ENCODE assay signal across 31 mouse cellular contexts in genomic region chr4:117090586-117090985, GRCm38 (mm10). TPM values are rescaled to one million over a fixed set of nuclear protein-coding genes. Genes with fewer than 3 reads are reported as not detected.
DNase-seq lines count a peak whose midpoint lies in the region; ATAC-seq and TF ChIP-seq lines count a peak whose summit lies in the region.
"Had no signal": no experiment of that assay in that cellular context is flagged by ENCODE, and none has a peak within 500 bp of the region (broad histone marks: within the 10 kb centered on the region; RNA-seq: fewer than 3 reads in every experiment).

No protein-coding gene starts in this region.

- no peak overlapping the region for H3K4me2 ChIP-seq in stomach, embryonic 16.5 days (ENCODE audit: low read depth, low read length)
- no peak overlapping the region for H3K4me2 ChIP-seq in stomach, postnatal 0 days (replicated peaks; ENCODE audit: low read depth)
- H3K4me2 ChIP-seq in liver, embryonic 16.5 days (ENCODE audit: low read depth, low read length): no peak overlapping the region
- no peak overlapping the region for H3K4me2 ChIP-seq in forebrain, embryonic 13.5 days
- H3K4me2 ChIP-seq: embryonic facial prominence, embryonic 15.5 days; heart, embryonic 15.5 days; hindbrain, embryonic 14.5 days; stomach, embryonic 15.5 days had no signal

- H3K9ac ChIP-seq in stomach, embryonic 16.5 days (ENCODE audit: low read length): peak overlapping the region; percentile 17; the same call in 1 of the 2 replicates
- no peak overlapping the region for H3K9ac ChIP-seq in stomach, postnatal 0 days (ENCODE audit: low read length)
- no peak overlapping the region for H3K9ac ChIP-seq in liver, embryonic 16.5 days (ENCODE audit: low read depth, low read length)
- H3K9ac ChIP-seq in forebrain, embryonic 13.5 days: no peak overlapping the region
- H3K9ac ChIP-seq: embryonic facial prominence, embryonic 15.5 days; heart, embryonic 15.5 days; hindbrain, embryonic 14.5 days; stomach, embryonic 15.5 days had no signal

- H3K36me3 ChIP-seq in stomach, embryonic 16.5 days (ENCODE audit: control insufficient read depth, insufficient read depth, low read length): no peaks in the 10 kb centered on the region
- H3K36me3 ChIP-seq in stomach, postnatal 0 days (ENCODE audit: control insufficient read depth, insufficient read depth, low read length): no peaks in the 10 kb centered on the region
- H3K36me3 ChIP-seq in liver, embryonic 16.5 days (ENCODE audit: control insufficient read depth, insufficient read depth): peaks cover 3% of the 10 kb centered on the region; the same call in 1 of the 2 replicates
- H3K36me3 ChIP-seq in forebrain, embryonic 13.5 days (ENCODE audit: poor library complexity, severe bottlenecking): peaks cover 24% of the 10 kb centered on the region
- H3K36me3 ChIP-seq: stomach, embryonic 15.5 days had no signal

- DNase-seq in stomach, postnatal 0 days (ENCODE audit: low spot score): no peak
- peak; percentile 56 for DNase-seq in liver
- no peak for DNase-seq in cerebellum, postnatal 4 days (ENCODE audit: low spot score in 2 of 2)
- DNase-seq in gastrocnemius, postnatal 10 days: no peak
- DNase-seq: adrenal gland, adult 2 months; cerebellum, adult 2 months; cerebellum, postnatal 25 days; gastrocnemius, postnatal 36 days; heart, postnatal 36 days; kidney, adult 8-10 months; kidney, postnatal 10 days; layer of hippocampus, postnatal 36 days; lung, adult 18-20 months; lung, postnatal 14 days; midbrain, embryonic 14.5 days; right cerebral cortex, postnatal 4 days; thymus, adult 2 months had no signal

- H3K4me1 ChIP-seq in stomach, embryonic 16.5 days (ENCODE audit: control insufficient read depth, insufficient read depth, low read length): 0 out of 2 replicates have a peak, but pooled peaks cover 10% of the 10 kb centered on the region
- H3K4me1 ChIP-seq in stomach, postnatal 0 days (replicated peaks; ENCODE audit: control insufficient read depth, insufficient read depth): no peaks in the 10 kb centered on the region; the same call in 1 of the 2 replicates
- H3K4me1 ChIP-seq in liver, embryonic 16.5 days (ENCODE audit: control insufficient read depth, low read depth, low read length): peaks cover 25% of the 10 kb centered on the region
- peaks cover 3% of the 10 kb centered on the region; the same call in 1 of the 2 replicates for H3K4me1 ChIP-seq in forebrain, embryonic 13.5 days

- ATAC-seq in stomach, embryonic 16.5 days (ENCODE audit: insufficient read depth, low FRiP score): no peak
- no peak for ATAC-seq in stomach, postnatal 0 days (ENCODE audit: low FRiP score, low TSS enrichment)
- peak; percentile 87 for ATAC-seq in liver, embryonic 16.5 days (ENCODE audit: low read depth)
- ATAC-seq in forebrain, embryonic 13.5 days: no peak
- ATAC-seq: CD4-positive, CD25-positive, alpha-beta regulatory T cell, adult 4 months; inflammation-experienced regulatory T-cells, adult 6 months; Patski had no signal

- no peak for TF ChIP-seq EP300 in stomach, postnatal 0 days (optimal IDR thresholded peaks at IDR 0.05)

- no peak overlapping the region for H3K27ac ChIP-seq in stomach, embryonic 16.5 days (ENCODE audit: low read length)
- no peak overlapping the region for H3K27ac ChIP-seq in stomach, postnatal 0 days (replicated peaks)
- peak overlapping the region; percentile 47 for H3K27ac ChIP-seq in liver, embryonic 16.5 days (ENCODE audit: low read length)
- H3K27ac ChIP-seq in forebrain, embryonic 13.5 days: no peak overlapping the region
- H3K27ac ChIP-seq: forebrain, embryonic 10.5 days; heart, embryonic 15.5 days; hindbrain, embryonic 14.5 days had no signal

- no peak for TF ChIP-seq CTCF in stomach, postnatal 0 days (IDR thresholded peaks at IDR 0.05; ENCODE audit: low read depth)

- no peaks in the 10 kb centered on the region for H3K27me3 ChIP-seq in stomach, embryonic 16.5 days (ENCODE audit: control insufficient read depth, insufficient read depth, low read length)
- no peaks in the 10 kb centered on the region for H3K27me3 ChIP-seq in stomach, postnatal 0 days (ENCODE audit: control insufficient read depth, insufficient read depth, low read length)
- H3K27me3 ChIP-seq in liver, embryonic 16.5 days (ENCODE audit: control insufficient read depth, insufficient read depth, low read depth, low read length): peaks cover 6% of the 10 kb centered on the region
- no peaks in the 10 kb centered on the region; the same call in 1 of the 2 replicates for H3K27me3 ChIP-seq in forebrain, embryonic 13.5 days
- H3K27me3 ChIP-seq: embryonic facial prominence, embryonic 15.5 days; Patski; stomach, embryonic 15.5 days had no signal

- 64% methylated on average over 7 of the region's 7 CpGs for WGBS in stomach, embryonic 16.5 days
- WGBS in stomach, postnatal 0 days: 64% methylated on average over 7 of the region's 7 CpGs
- WGBS in liver, embryonic 16.5 days (ENCODE audit: insufficient replicate concordance): 27% methylated on average over 7 of the region's 7 CpGs
- WGBS in forebrain, embryonic 13.5 days: 79% methylated on average over 7 of the region's 7 CpGs

- H3K4me3 ChIP-seq in stomach, embryonic 16.5 days (replicated peaks; ENCODE audit: low read length): no peak overlapping the region
- H3K4me3 ChIP-seq in stomach, postnatal 0 days (ENCODE audit: low read depth, low read length): no peak overlapping the region
- H3K4me3 ChIP-seq in liver, embryonic 16.5 days (ENCODE audit: low read depth, low read length): no peak overlapping the region
- H3K4me3 ChIP-seq in forebrain, embryonic 13.5 days: no peak overlapping the region
- H3K4me3 ChIP-seq: embryonic facial prominence, embryonic 15.5 days; forebrain, embryonic 10.5 days; heart, embryonic 15.5 days; stomach, embryonic 15.5 days had no signal

- H3K9me3 ChIP-seq in stomach, embryonic 16.5 days (replicated peaks; ENCODE audit: control insufficient read depth, low read length): no peaks in the 10 kb centered on the region
- H3K9me3 ChIP-seq in stomach, postnatal 0 days (ENCODE audit: control insufficient read depth, low read length): no peaks in the 10 kb centered on the region
- H3K9me3 ChIP-seq in liver, embryonic 16.5 days (replicated peaks; ENCODE audit: control insufficient read depth, low read length): no peaks in the 10 kb centered on the region
- H3K9me3 ChIP-seq in forebrain, embryonic 13.5 days (replicated peaks): no peaks in the 10 kb centered on the region
- H3K9me3 ChIP-seq: embryonic facial prominence, embryonic 15.5 days; forebrain, embryonic 10.5 days; heart, embryonic 15.5 days; stomach, embryonic 15.5 days had no signal

RNA-seq across cellular contexts. Expression of gene Ptch2, which starts 5.3 kb away (rescaled TPM):
- 7.0 and 7.3 TPM in 2 replicates for polyA plus RNA-seq in stomach, embryonic 16.5 days (2015; fragmentation: Nextera tagmentation; extraction: Ambion mirVana)
- 1.3 and 1.5 TPM in 2 replicates for polyA plus RNA-seq in stomach, postnatal 0 days (2015; fragmentation: Nextera tagmentation; extraction: Ambion mirVana)
- polyA plus RNA-seq in liver, embryonic 16.5 days (2015; fragmentation: Nextera tagmentation; extraction: Ambion mirVana): 0.67 and 0.69 TPM in 2 replicates
- 1 to 10 TPM; 4.8 to 9.6 TPM for total RNA-seq in gastrocnemius, postnatal 10 days (2021)
- 4.0 and 5.8 TPM in 2 replicates for polyA plus RNA-seq in forebrain, embryonic 13.5 days (2015; fragmentation: Nextera tagmentation; extraction: Ambion mirVana)

RNA-seq across cellular contexts. Expression of gene Btbd19, which starts 34.9 kb away (rescaled TPM):
- 6.5 and 6.6 TPM in 2 replicates for polyA plus RNA-seq in stomach, embryonic 16.5 days (2015; fragmentation: Nextera tagmentation; extraction: Ambion mirVana)
- polyA plus RNA-seq in stomach, postnatal 0 days (2015; fragmentation: Nextera tagmentation; extraction: Ambion mirVana): 5.7 and 5.9 TPM in 2 replicates
- polyA plus RNA-seq in liver, embryonic 16.5 days (2015; fragmentation: Nextera tagmentation; extraction: Ambion mirVana): 1.5 and 1.8 TPM in 2 replicates
- 1 to 10 TPM; 4.7 to 6.8 TPM for total RNA-seq in gastrocnemius, postnatal 10 days (2021)
- 3.1 and 3.9 TPM in 2 replicates for polyA plus RNA-seq in forebrain, embryonic 13.5 days (2015; fragmentation: Nextera tagmentation; extraction: Ambion mirVana)

RNA-seq across cellular contexts. Expression of gene Tctex1d4, which starts 36.0 kb away (rescaled TPM):
- 0.22 TPM in 1 of 2 replicates, not detected in the other for polyA plus RNA-seq in stomach, embryonic 16.5 days (2015; fragmentation: Nextera tagmentation; extraction: Ambion mirVana)
- 0.58 and 0.62 TPM in 2 replicates for polyA plus RNA-seq in stomach, postnatal 0 days (2015; fragmentation: Nextera tagmentation; extraction: Ambion mirVana)
- polyA plus RNA-seq in liver, embryonic 16.5 days (2015; fragmentation: Nextera tagmentation; extraction: Ambion mirVana): 0.11 TPM in 1 of 2 replicates, not detected in the other
- total RNA-seq in gastrocnemius, postnatal 10 days (2021): not detected
- polyA plus RNA-seq in forebrain, embryonic 13.5 days (2015; fragmentation: Nextera tagmentation; extraction: Ambion mirVana): 0.40 TPM in 1 of 2 replicates, not detected in the other
- total RNA-seq: adrenal gland, adult 2 months; adrenal gland, postnatal 4 days; gastrocnemius, postnatal 36 days; heart, postnatal 36 days; layer of hippocampus, postnatal 36 days had no signal
- polyA plus RNA-seq: adrenal gland, adult 2 months; forebrain, embryonic 10.5 days; heart, embryonic 15.5 days; limb, embryonic 11.5 days; midbrain, embryonic 14.5 days; neural tube, embryonic 11.5 days had no signal

RNA-seq across cellular contexts. Expression of gene Plk3, which starts 43.2 kb away (rescaled TPM):
- polyA plus RNA-seq in stomach, embryonic 16.5 days (2015; fragmentation: Nextera tagmentation; extraction: Ambion mirVana): 3.4 and 5.0 TPM in 2 replicates
- polyA plus RNA-seq in stomach, postnatal 0 days (2015; fragmentation: Nextera tagmentation; extraction: Ambion mirVana): 18.1 and 18.7 TPM in 2 replicates
- 2.2 TPM in 2 replicates for polyA plus RNA-seq in liver, embryonic 16.5 days (2015; fragmentation: Nextera tagmentation; extraction: Ambion mirVana)
- 1 to 10 TPM; 1.8 to 2.6 TPM for total RNA-seq in gastrocnemius, postnatal 10 days (2021)
- 11.4 and 12.0 TPM in 2 replicates for polyA plus RNA-seq in forebrain, embryonic 13.5 days (2015; fragmentation: Nextera tagmentation; extraction: Ambion mirVana)
